Mouse (Mus musculus): ENCODE data around the gene Tsc1.

DNA sequence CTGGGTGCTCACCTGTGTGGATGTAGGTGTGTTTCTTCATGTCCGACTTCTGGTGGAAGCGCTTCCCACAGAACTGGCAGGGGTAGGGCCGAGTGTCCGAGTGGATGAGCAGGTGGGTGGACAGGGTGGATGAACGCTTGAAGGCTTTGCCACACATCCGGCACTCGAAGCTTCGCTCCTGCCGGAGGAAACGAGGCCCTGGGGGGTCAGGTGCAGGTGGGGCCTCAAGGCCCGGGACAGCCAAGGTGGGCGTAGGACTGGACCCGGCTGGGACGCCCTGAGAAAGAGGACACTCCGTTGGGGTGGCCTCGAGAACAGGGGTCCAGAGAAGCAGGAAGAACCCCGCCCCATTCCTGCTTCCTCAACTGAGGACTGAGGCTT is 29.6 kb upstream of the Tsc1 start:
- TF ChIP-seq GATA1 (IDR thresholded peaks at IDR 0.05; ENCODE audit: borderline replicate concordance, low read length) (no peak), FLI1 (IDR thresholded peaks at IDR 0.05; ENCODE audit: low read length) (no peak)

All from megakaryocyte, embryonic 14.5 days (primary cell).